Mouse (Mus musculus) forebrain, embryonic 16.5 days (tissue): ENCODE results near the gene Zfp281. TPM values are rescaled to one million over a fixed set of nuclear protein-coding genes. Genes with fewer than 3 reads are reported as not detected.

ENCODE experiments used
- ATAC-seq: fragments of 200-750 bp; cut with Nextera tagmentation; 2 replicates; pipeline ENCODE4 v1.8.0; 2017; ENCODE audit warnings: mild to moderate bottlenecking, moderate library complexity
- H3K27ac ChIP-seq: fragments of 300-500 bp; sonication (generic); 2 replicates; pipeline ENCODE4 v1.5.1; 2014; ENCODE audit warnings: low read length, control low read depth
- H3K27me3 ChIP-seq: fragments of 300-500 bp; sonication (generic); replicated peaks from 2 replicates; pipeline ENCODE4 v1.6.1; 2014; ENCODE audit warnings: low read length; ENCODE audit not compliant: control insufficient read depth, insufficient read depth
- H3K36me3 ChIP-seq: fragments of 300-500 bp; sonication (generic); 2 replicates; pipeline ENCODE4 v1.6.1; 2014; ENCODE audit not compliant: control insufficient read depth, insufficient read depth
- H3K4me1 ChIP-seq: fragments of 300-500 bp; sonication (generic); replicated peaks from 2 replicates; pipeline ENCODE4 v1.6.1; 2014; ENCODE audit warnings: low read length; ENCODE audit not compliant: control insufficient read depth, insufficient read depth
- H3K4me2 ChIP-seq: fragments of 300-500 bp; sonication (generic); 2 replicates; pipeline ENCODE4 v1.6.1; 2014; ENCODE audit warnings: mild to moderate bottlenecking, low read length, control low read depth
- H3K4me3 ChIP-seq: fragments of 300-500 bp; sonication (generic); replicated peaks from 2 replicates; pipeline ENCODE4 v1.5.1; 2014; ENCODE audit warnings: mild to moderate bottlenecking, low read length, control low read depth
- H3K9ac ChIP-seq: fragments of 300-500 bp; sonication (generic); replicated peaks from 2 replicates; pipeline ENCODE4 v1.6.1; 2014; ENCODE audit warnings: low read depth, low read length, control low read depth
- H3K9me3 ChIP-seq: fragments of 300-500 bp; sonication (generic); 2 replicates; pipeline ENCODE4 v1.6.1; 2016; ENCODE audit warnings: low read length; ENCODE audit not compliant: control insufficient read depth
- WGBS: fragments of 180-500 bp; shearing (Covaris S2); extraction: QIAGEN DNeasy Blood & Tissue Kit; methylation state at CpG from one replicate; pipeline ENCODE4 v1.1.7; 2014; 5-methylcytosine and 5-hydroxymethylcytosine counted together
- polyA plus RNA-seq: library from polyadenylated mRNA; unstranded; fragments of >200 nt; fragmentation: Nextera tagmentation; extraction: Ambion mirVana; gene quantifications from 2 replicates; pipeline ENCODE4 v1.2.1, GENCODE M21; 2015

The Zfp281 gene
- polyA plus RNA-seq, 1 experiment from 2014 or later: 26.1 TPM

DNA sequence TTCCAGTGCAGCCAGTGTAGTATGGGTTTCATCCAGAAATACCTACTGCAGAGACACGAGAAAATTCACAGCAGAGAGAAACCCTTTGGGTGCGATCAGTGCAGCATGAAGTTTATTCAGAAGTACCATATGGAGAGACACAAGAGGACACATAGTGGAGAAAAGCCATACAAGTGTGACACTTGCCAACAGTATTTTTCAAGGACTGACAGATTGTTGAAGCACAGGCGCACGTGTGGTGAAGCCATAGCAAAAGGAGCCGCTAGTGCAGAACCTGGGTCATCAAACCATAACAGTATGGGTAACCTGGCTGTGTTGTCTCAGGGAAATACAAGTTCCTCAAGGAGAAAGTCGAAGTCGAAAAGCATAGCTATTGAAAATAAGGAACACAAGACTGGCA is 1.4 kb downstream of the Zfp281 start:
- ATAC-seq: no peak
- Histone ChIP-seq H3K9ac (peak overlapping the region; percentile 98; the same call in 1 of the 2 replicates), H3K9me3 (no peaks in the 10 kb centered on the region), H3K27me3 (no peaks in the 10 kb centered on the region), H3K4me2 (peak overlapping the region; percentile 86), H3K4me1 (peaks cover 32% of the 10 kb centered on the region), H3K36me3 (peaks cover 14% of the 10 kb centered on the region), H3K27ac (no peak overlapping the region), H3K4me3 (peak overlapping the region; percentile 91)
- WGBS: 81% methylated on average over 7 of the region's 7 CpGs

GRCm38 (mm10) chr1:136626756-136627155 is 2.1 kb downstream of the Zfp281 start:
- H3K9me3 ChIP-seq: no peaks in the 10 kb centered on the region
- 85% methylated on average over 5 of the region's 5 CpGs for WGBS

DNA sequence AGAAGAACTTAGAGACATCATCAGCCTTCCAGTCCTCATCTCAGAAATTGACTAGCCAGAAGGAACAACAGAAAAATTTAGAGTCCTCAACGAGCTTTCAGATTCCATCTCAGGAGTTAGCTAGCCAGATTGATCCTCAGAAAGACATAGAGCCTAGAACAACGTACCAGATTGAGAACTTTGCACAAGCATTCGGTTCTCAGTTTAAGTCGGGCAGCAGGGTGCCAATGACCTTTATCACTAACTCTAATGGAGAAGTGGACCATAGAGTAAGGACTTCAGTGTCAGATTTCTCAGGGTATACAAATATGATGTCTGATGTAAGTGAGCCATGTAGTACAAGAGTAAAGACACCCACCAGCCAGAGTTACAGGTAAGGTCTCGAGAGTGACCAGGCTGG is 2.9 kb downstream of the Zfp281 start:
- H3K9ac ChIP-seq: no peak overlapping the region
- no peak for ATAC-seq
- H3K4me3 ChIP-seq: 0 out of 2 replicates have a peak overlapping the region, but pooled peaks have one; percentile 2
- 93% methylated on average over 5 of the region's 5 CpGs for WGBS
- peak overlapping the region; percentile 29 for H3K4me2 ChIP-seq
- peaks cover 14% of the 10 kb centered on the region for H3K36me3 ChIP-seq
- H3K27me3 ChIP-seq: no peaks in the 10 kb centered on the region
- H3K27ac ChIP-seq: no peak overlapping the region
- H3K9me3 ChIP-seq: no peaks in the 10 kb centered on the region
- H3K4me1 ChIP-seq: peaks cover 32% of the 10 kb centered on the region

More at GRCm38 (mm10) chr1:136626756-136627155, 2.1 kb downstream of the Zfp281 start:
- Histone ChIP-seq H3K27ac (no peak overlapping the region), H3K4me1 (peaks cover 32% of the 10 kb centered on the region), H3K4me2 (peak overlapping the region; percentile 19), H3K36me3 (peaks cover 14% of the 10 kb centered on the region), H3K9ac (no peak overlapping the region), H3K27me3 (no peaks in the 10 kb centered on the region), H3K4me3 (no peak overlapping the region; the same call in 1 of the 2 replicates)
- ATAC-seq: no peak

DNA sequence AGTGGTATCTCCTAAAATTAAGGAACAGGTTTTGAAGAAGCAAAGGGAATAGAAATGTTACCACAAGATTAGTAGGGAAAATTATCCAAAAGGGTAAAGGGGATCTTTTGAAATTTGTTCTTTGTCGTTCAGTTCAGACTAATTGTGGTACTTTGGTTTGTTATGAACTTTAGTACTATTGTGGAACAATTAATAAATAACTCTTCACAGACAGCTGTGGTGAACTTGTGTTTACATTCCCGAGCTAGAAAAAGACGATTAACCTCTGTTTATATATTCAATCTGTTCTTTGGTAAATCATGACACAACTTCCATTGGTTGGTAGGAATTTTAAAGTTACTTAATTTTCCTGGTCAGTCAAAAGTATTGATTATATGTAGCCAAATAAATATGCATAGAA is 8.2 kb downstream of the Zfp281 start:
- H3K27me3 ChIP-seq: no peaks in the 10 kb centered on the region
- WGBS: 92% methylated on average over 3 of the region's 3 CpGs
- H3K4me3 ChIP-seq: no peak overlapping the region
- ATAC-seq: no peak
- no peak overlapping the region for H3K9ac ChIP-seq
- H3K4me1 ChIP-seq: peaks cover 6% of the 10 kb centered on the region; the same call in 1 of the 2 replicates
- 0 out of 2 replicates have a peak, but pooled peaks cover 2% of the 10 kb centered on the region for H3K36me3 ChIP-seq
- H3K9me3 ChIP-seq: no peaks in the 10 kb centered on the region
- H3K27ac ChIP-seq: no peak overlapping the region
- H3K4me2 ChIP-seq: no peak overlapping the region

- H3K4me2 ChIP-seq: no peak overlapping the region
- H3K4me3 ChIP-seq: no peak overlapping the region
- no peak for ATAC-seq
- no peak overlapping the region for H3K9ac ChIP-seq
- H3K36me3 ChIP-seq: no peaks in the 10 kb centered on the region
- 87% methylated on average over 6 of the region's 6 CpGs for WGBS
- H3K27me3 ChIP-seq: no peaks in the 10 kb centered on the region
- H3K9me3 ChIP-seq: no peaks in the 10 kb centered on the region
- no peak overlapping the region for H3K27ac ChIP-seq
- H3K4me1 ChIP-seq: no peaks in the 10 kb centered on the region
These were observed 10.9 kb downstream of the Zfp281 start for GRCm38 (mm10) chr1:136635644-136636043.

- Histone ChIP-seq H3K9ac (no peak overlapping the region), H3K27me3 (no peaks in the 10 kb centered on the region), H3K4me1 (no peaks in the 10 kb centered on the region), H3K4me2 (no peak overlapping the region), H3K27ac (no peak overlapping the region), H3K4me3 (no peak overlapping the region), H3K36me3 (no peaks in the 10 kb centered on the region), H3K9me3 (no peaks in the 10 kb centered on the region)
- 91% methylated on average over 6 of the region's 6 CpGs for WGBS
- ATAC-seq: no peak
These were observed 12.2 kb downstream of the Zfp281 start for GRCm38 (mm10) chr1:136636946-136637345.

- Histone ChIP-seq H3K27ac (no peak overlapping the region), H3K36me3 (no peaks in the 10 kb centered on the region), H3K4me2 (no peak overlapping the region), H3K4me1 (no peaks in the 10 kb centered on the region), H3K27me3 (no peaks in the 10 kb centered on the region), H3K9me3 (no peaks in the 10 kb centered on the region), H3K4me3 (no peak overlapping the region), H3K9ac (no peak overlapping the region)
- 92% methylated on average over 4 of the region's 4 CpGs for WGBS
- ATAC-seq: no peak
These were observed 13.0 kb downstream of the Zfp281 start for GRCm38 (mm10) chr1:136637696-136638095.

- Histone ChIP-seq H3K4me3 (no peak overlapping the region), H3K27me3 (no peaks in the 10 kb centered on the region), H3K27ac (no peak overlapping the region), H3K36me3 (no peaks in the 10 kb centered on the region), H3K9ac (no peak overlapping the region), H3K9me3 (no peaks in the 10 kb centered on the region), H3K4me2 (no peak overlapping the region), H3K4me1 (no peaks in the 10 kb centered on the region)
- 93% methylated on average over 7 of the region's 7 CpGs for WGBS
- no peak for ATAC-seq
These were observed 13.5 kb downstream of the Zfp281 start for GRCm38 (mm10) chr1:136638211-136638610.

- no peak for ATAC-seq
- Histone ChIP-seq H3K4me3 (no peak overlapping the region), H3K27me3 (no peaks in the 10 kb centered on the region), H3K9ac (no peak overlapping the region), H3K4me1 (no peaks in the 10 kb centered on the region), H3K36me3 (no peaks in the 10 kb centered on the region), H3K4me2 (no peak overlapping the region), H3K27ac (no peak overlapping the region), H3K9me3 (no peaks in the 10 kb centered on the region)
- 76% methylated on average over 5 of the region's 5 CpGs for WGBS
These were observed 14.0 kb downstream of the Zfp281 start for GRCm38 (mm10) chr1:136638699-136639098.

- H3K9me3 ChIP-seq: no peaks in the 10 kb centered on the region
- no peak overlapping the region for H3K9ac ChIP-seq
- H3K27me3 ChIP-seq: no peaks in the 10 kb centered on the region
- no peak for ATAC-seq
- no peaks in the 10 kb centered on the region for H3K4me1 ChIP-seq
- 82% methylated on average over 2 of the region's 2 CpGs for WGBS
- no peak overlapping the region for H3K27ac ChIP-seq
- H3K36me3 ChIP-seq: no peaks in the 10 kb centered on the region
- H3K4me2 ChIP-seq: no peak overlapping the region
- no peak overlapping the region for H3K4me3 ChIP-seq
These were observed 14.5 kb downstream of the Zfp281 start for GRCm38 (mm10) chr1:136639221-136639620.
